Mouse (Mus musculus) heart, embryonic 13.5 days (tissue): Measurements from ENCODE around the gene Ankrd13b. TPM values are rescaled to one million over a fixed set of nuclear protein-coding genes. Genes with fewer than 3 reads are reported as not detected.

Source experiments
- ATAC-seq: fragments of 200-750 bp; cut with Nextera tagmentation; 2 replicates; pipeline ENCODE4 v1.8.0; 2017; ENCODE audit warnings: moderate TSS enrichment; ENCODE audit not compliant: insufficient number of reproducible peaks, low FRiP score, low TSS enrichment; ENCODE audit errors: extremely low read depth
- H3K27ac ChIP-seq: fragments of 300-500 bp; sonication (generic); replicated peaks from 2 replicates; pipeline ENCODE4 v1.5.1; 2015; ENCODE audit warnings: moderate library complexity, mild to moderate bottlenecking, inconsistent platforms
- H3K27me3 ChIP-seq: fragments of 300-500 bp; sonication (generic); replicated peaks from 2 replicates; pipeline ENCODE4 v1.6.1; 2015; ENCODE audit warnings: mild to moderate bottlenecking, inconsistent platforms
- H3K36me3 ChIP-seq: fragments of 300-500 bp; sonication (generic); 2 replicates; pipeline ENCODE4 v1.6.1; 2015; ENCODE audit warnings: mild to moderate bottlenecking, inconsistent platforms
- H3K4me1 ChIP-seq: fragments of 300-500 bp; sonication (generic); 2 replicates; pipeline ENCODE4 v1.6.1; 2015; ENCODE audit warnings: inconsistent platforms
- H3K4me2 ChIP-seq: fragments of 300-500 bp; sonication (generic); 2 replicates; pipeline ENCODE4 v1.6.1; 2015; ENCODE audit warnings: inconsistent platforms, mild to moderate bottlenecking, moderate library complexity
- H3K4me3 ChIP-seq: fragments of 300-500 bp; sonication (generic); 2 replicates; pipeline ENCODE4 v1.5.1; 2015; ENCODE audit warnings: moderate library complexity, mild to moderate bottlenecking, inconsistent platforms
- H3K9ac ChIP-seq: fragments of 300-500 bp; sonication (generic); 2 replicates; pipeline ENCODE4 v1.6.1; 2015; ENCODE audit warnings: inconsistent platforms, mild to moderate bottlenecking, moderate library complexity
- H3K9me3 ChIP-seq: fragments of 300-500 bp; sonication (generic); 2 replicates; pipeline ENCODE4 v1.6.1; 2016; ENCODE audit warnings: inconsistent platforms
- WGBS: fragments of 180-500 bp; shearing (Covaris S2); methylation state at CpG from one replicate; pipeline ENCODE4 v1.1.7; 2015; ENCODE audit warnings: mixed read lengths; 5-methylcytosine and 5-hydroxymethylcytosine counted together
- polyA plus RNA-seq: library from polyadenylated mRNA; unstranded; fragments of >200 nt; fragmentation: Nextera tagmentation; extraction: Ambion mirVana; gene quantifications from 2 replicates; pipeline ENCODE4 v1.2.1, GENCODE M21; 2015

Gene Ankrd13b
- polyA plus RNA-seq, 1 experiment from 2014 or later, result 2.6 TPM

DNA sequence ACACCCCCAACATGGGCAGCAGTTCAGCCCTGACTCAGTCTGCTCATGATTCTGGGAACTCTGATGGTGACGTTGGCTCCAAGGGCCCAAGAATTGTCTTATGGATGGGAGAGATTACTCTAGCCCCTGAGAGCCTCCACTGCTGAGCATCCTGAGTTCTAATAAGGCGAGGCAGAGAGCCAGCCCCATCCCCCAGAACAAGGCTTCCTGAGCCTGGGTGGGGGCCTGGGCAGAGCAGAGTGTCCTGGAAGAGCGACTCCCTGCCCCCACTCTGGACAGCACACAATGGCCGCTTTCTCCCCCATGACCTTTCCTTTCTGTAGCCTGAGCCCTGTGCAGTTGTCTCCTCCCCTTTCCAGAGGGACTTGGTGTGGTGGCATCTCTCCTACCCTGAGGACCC, 8.4 kb upstream of the Ankrd13b start:
- peaks cover 43% of the 10 kb centered on the region for H3K36me3 ChIP-seq
- 0 out of 2 replicates have a peak overlapping the region, but pooled peaks have one; percentile 4 for H3K4me3 ChIP-seq
- peak overlapping the region; percentile 93 for H3K27ac ChIP-seq
- H3K4me1 ChIP-seq, result peaks cover 64% of the 10 kb centered on the region
- H3K4me2 ChIP-seq, result peak overlapping the region; percentile 36
- no peak for ATAC-seq
- no peaks in the 10 kb centered on the region for H3K27me3 ChIP-seq
- WGBS, result 28% methylated on average over 4 of the region's 4 CpGs
- peak overlapping the region; percentile 73 for H3K9ac ChIP-seq
- no peaks in the 10 kb centered on the region for H3K9me3 ChIP-seq

DNA sequence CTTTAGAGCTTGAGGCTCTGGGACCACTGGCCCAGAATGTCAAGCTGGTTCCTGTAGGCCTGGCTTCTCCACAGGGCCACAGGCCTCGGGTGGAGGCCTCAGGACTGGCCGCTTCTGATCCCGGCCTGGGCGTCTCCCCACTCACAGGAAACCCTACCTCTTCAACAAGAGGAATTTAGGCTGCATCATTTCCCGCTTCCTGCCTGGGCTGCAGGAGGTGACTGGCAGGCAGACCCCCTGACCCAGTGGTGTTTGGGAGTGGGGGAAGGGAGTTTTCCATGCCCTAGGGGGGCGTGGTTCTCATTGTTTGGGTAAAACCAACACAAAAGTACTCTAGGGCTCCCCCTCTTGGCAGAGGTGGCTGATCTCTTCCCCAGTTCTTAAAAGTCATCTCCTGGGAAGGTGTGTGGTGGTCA, 7.9 kb upstream of the Ankrd13b start:
- peak overlapping the region; percentile 36 for H3K4me2 ChIP-seq
- no peak; the same call in 1 of the 2 replicates for ATAC-seq
- no peaks in the 10 kb centered on the region for H3K9me3 ChIP-seq
- H3K36me3 ChIP-seq, result peaks cover 38% of the 10 kb centered on the region
- H3K9ac ChIP-seq, result peak overlapping the region; percentile 73
- peaks cover 64% of the 10 kb centered on the region for H3K4me1 ChIP-seq
- H3K27ac ChIP-seq, result peak overlapping the region; percentile 93
- no peaks in the 10 kb centered on the region for H3K27me3 ChIP-seq
- 32% methylated on average over 6 of the region's 6 CpGs for WGBS
- H3K4me3 ChIP-seq, result peak overlapping the region; percentile 14; the same call in 1 of the 2 replicates

- Histone ChIP-seq H3K27me3 (no peaks in the 10 kb centered on the region), H3K9me3 (no peaks in the 10 kb centered on the region), H3K36me3 (peaks cover 20% of the 10 kb centered on the region), H3K27ac (peak overlapping the region; percentile 94; the same call in 1 of the 2 replicates), H3K4me2 (peak overlapping the region; percentile 93), H3K4me1 (peaks cover 74% of the 10 kb centered on the region), H3K4me3 (no peak overlapping the region), H3K9ac (peak overlapping the region; percentile 99)
- ATAC-seq, result no peak
Measured at GRCm38 (mm10) chr11:77495507-77495906, 6.0 kb upstream of the Ankrd13b start.

DNA sequence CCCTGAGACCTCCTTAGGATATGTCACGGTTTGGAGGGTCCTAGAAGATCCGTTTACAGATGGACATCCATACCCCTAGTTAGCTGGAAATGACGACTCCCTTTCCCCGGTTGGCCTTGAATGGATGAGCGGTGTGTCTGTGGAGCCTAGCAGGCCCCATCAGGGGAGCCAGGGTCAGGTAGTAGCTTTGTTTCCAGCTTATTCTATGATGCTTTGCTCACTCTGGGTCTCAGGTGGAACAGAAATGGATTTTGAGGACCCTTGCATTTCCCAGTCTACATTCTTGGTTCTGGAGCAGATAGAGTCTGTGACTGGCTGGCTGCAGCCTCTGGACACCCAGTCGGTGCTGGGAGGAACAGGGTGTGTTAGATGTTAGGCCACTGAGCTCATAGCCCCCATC, 5.3 kb upstream of the Ankrd13b start:
- Histone ChIP-seq H3K27me3 (no peaks in the 10 kb centered on the region), H3K4me1 (peaks cover 79% of the 10 kb centered on the region), H3K4me3 (peak overlapping the region; percentile 97), H3K36me3 (peaks cover 13% of the 10 kb centered on the region), H3K4me2 (peak overlapping the region; percentile 93), H3K27ac (peak overlapping the region; percentile 94), H3K9me3 (no peaks in the 10 kb centered on the region), H3K9ac (peak overlapping the region; percentile 99)
- no peak for ATAC-seq
- WGBS, result 70% methylated on average over 6 of the region's 6 CpGs

- peaks cover 8% of the 10 kb centered on the region for H3K36me3 ChIP-seq
- WGBS, result 25% methylated on average over 4 of the region's 4 CpGs
- peak overlapping the region; percentile 97 for H3K4me3 ChIP-seq
- H3K27ac ChIP-seq, result peak overlapping the region; percentile 94
- peak overlapping the region; percentile 99 for H3K9ac ChIP-seq
- no peaks in the 10 kb centered on the region for H3K27me3 ChIP-seq
- H3K4me2 ChIP-seq, result peak overlapping the region; percentile 93
- H3K4me1 ChIP-seq, result peaks cover 80% of the 10 kb centered on the region
- no peak for ATAC-seq
- no peaks in the 10 kb centered on the region for H3K9me3 ChIP-seq
Measured at GRCm38 (mm10) chr11:77494344-77494676, 4.8 kb upstream of the Ankrd13b start.

DNA sequence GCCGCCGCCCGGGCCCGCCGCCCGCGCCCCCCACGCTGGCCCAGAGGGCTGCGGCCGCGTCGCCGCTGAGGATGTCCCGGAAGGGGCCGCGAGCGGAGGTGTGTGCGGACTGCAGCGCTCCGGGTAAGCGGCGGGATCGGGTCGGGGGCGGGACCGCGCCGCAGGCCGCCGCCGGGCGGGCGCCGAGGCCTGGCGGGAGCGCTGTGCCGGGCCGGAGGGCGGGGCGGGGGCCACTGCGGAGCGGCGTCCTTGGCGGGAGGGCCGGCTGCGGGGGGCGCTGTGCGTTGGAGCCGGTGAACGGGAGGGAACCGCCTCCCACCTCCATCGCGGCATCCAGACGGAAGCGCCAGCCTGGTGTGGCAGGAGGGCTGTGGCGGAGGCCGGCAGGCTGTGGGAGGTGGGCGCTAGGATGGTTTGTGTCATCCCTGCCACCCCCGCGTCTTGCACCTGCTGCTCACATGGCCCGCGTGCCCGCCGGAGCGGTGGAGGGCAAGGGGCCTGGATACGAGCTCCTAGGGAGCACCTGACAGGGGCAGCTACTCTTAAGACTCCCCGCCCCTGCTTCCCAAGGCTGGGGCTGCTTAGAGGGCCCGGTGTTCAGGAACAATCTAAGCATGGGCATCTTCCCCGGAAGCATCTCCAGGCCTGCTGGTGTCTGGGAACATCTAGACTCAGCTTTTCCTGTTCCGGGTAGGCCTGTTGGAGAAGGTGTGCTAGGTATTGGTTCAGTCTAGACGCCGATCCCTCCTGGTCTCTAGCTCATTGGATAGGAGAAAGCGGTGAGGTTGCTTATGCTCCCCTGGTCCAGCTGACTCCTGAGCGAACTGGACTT, 4.2 kb upstream of the Ankrd13b start, which contains the start of gene Git1:
Git1 (plus strand) TSS at position 51 of the 832 bp plus-strand sequence.
- Histone ChIP-seq H3K27ac (peak within 1 kb of the TSS; percentile 94), H3K27me3 (no peaks in the 10 kb centered on the region; the same call in 1 of the 2 replicates), H3K4me1 (peaks cover 83% of the 10 kb centered on the region), H3K9me3 (no peaks in the 10 kb centered on the region), H3K36me3 (peaks cover 2% of the 10 kb centered on the region; the same call in 1 of the 2 replicates), H3K9ac (peak within 1 kb of the TSS; percentile 99), H3K4me2 (peak within 1 kb of the TSS; percentile 97), H3K4me3 (peak within 1 kb of the TSS; percentile 97)
- ATAC-seq, result 0 out of 2 replicates have a peak, but pooled peaks have one; percentile 5
- WGBS, result 1% methylated on average over 51 of the region's 74 CpGs

- peak overlapping the region; percentile 97 for H3K4me3 ChIP-seq
- peak overlapping the region; percentile 94 for H3K27ac ChIP-seq
- peak; percentile 74 for ATAC-seq
- H3K4me1 ChIP-seq, result peaks cover 83% of the 10 kb centered on the region
- peak overlapping the region; percentile 97 for H3K4me2 ChIP-seq
- H3K9ac ChIP-seq, result peak overlapping the region; percentile 99
- H3K9me3 ChIP-seq, result no peaks in the 10 kb centered on the region
- no peaks in the 10 kb centered on the region; the same call in 1 of the 2 replicates for H3K27me3 ChIP-seq
- H3K36me3 ChIP-seq, result peaks cover 2% of the 10 kb centered on the region; the same call in 1 of the 2 replicates
- under 1% methylated on average over 31 of the region's 32 CpGs for WGBS
Measured at GRCm38 (mm10) chr11:77492911-77493332, 3.4 kb upstream of the Ankrd13b start.

- Histone ChIP-seq H3K27me3 (no peaks in the 10 kb centered on the region; the same call in 1 of the 2 replicates), H3K4me3 (peak overlapping the region; percentile 97), H3K4me2 (peak overlapping the region; percentile 97), H3K9me3 (no peaks in the 10 kb centered on the region), H3K36me3 (peaks cover 2% of the 10 kb centered on the region; the same call in 1 of the 2 replicates), H3K4me1 (peaks cover 83% of the 10 kb centered on the region), H3K9ac (peak overlapping the region; percentile 99), H3K27ac (peak overlapping the region; percentile 94)
- ATAC-seq, result no peak
- 0% methylated on average over 17 of the region's 18 CpGs for WGBS
Measured at GRCm38 (mm10) chr11:77492311-77492871, 2.9 kb upstream of the Ankrd13b start.

DNA sequence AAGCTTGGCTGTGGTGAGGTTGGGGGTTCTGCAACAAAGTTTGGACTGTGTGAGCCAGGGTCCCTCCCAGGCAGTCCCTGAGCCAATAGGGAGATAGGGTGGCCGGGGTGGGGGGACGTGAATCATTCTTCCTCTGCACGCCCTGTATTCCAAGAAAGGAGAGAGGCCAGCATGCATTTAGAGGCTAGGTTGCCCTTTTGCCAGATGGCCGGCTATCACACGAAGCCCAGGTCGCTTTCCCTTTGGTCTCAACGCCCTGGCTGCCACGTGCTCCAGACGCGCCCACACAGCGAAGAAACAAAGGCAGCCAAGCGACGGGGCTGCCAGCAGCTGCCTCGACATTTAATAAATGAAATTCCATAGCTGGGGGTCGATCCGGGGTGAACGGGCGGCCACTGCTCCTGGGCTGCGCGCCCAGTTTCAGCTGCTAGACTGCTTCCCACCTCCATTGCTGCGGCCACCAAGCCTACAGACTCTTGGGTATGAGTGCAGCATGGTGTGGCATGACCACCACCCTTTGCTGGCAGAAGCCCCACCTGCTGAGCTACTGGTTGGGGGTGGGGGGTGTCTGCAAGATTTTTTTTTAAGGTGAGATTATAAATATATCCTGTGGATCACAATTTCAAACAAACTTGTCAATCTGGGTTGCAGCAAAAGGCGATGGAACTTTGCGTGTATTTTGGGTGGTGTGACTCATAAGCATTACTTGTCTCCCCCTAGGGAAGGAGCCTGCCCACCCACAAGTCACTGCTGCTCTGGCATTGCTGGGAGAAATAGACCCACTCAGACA, 2.2 kb upstream of the Ankrd13b start:
- Histone ChIP-seq H3K9me3 (no peaks in the 10 kb centered on the region), H3K27ac (peak overlapping the region; percentile 94), H3K4me2 (peak overlapping the region; percentile 97), H3K4me3 (peak overlapping the region; percentile 97), H3K36me3 (peaks cover 2% of the 10 kb centered on the region; the same call in 1 of the 2 replicates), H3K9ac (peak overlapping the region; percentile 99), H3K4me1 (peaks cover 83% of the 10 kb centered on the region), H3K27me3 (no peaks in the 10 kb centered on the region; the same call in 1 of the 2 replicates)
- ATAC-seq, result peak; percentile 32; the same call in 1 of the 2 replicates
- under 1% methylated on average over 23 of the region's 23 CpGs for WGBS

DNA sequence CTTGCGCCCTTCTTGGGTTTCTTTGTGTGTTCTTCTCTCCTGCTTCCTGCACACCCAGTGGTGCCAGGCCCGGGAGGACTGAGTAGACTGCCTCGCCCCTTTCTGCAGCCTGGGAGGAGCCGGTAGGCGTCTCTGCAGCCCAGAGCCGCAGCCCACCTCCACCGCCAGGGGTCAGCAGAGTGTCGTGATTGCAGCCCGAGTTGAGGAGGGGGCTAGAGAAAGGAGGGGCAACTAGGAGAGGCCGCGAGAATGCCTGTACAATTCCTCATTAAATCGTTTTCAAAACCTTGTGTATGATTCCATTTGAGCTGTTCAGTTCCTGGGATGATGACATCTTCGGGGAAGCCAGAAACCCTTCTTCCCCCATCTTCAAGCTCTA, 1.6 kb upstream of the Ankrd13b start:
- Histone ChIP-seq H3K27me3 (no peaks in the 10 kb centered on the region; the same call in 1 of the 2 replicates), H3K9me3 (no peaks in the 10 kb centered on the region), H3K4me3 (peak overlapping the region; percentile 97), H3K27ac (peak overlapping the region; percentile 94), H3K4me1 (peaks cover 81% of the 10 kb centered on the region), H3K4me2 (peak overlapping the region; percentile 97), H3K9ac (peak overlapping the region; percentile 99), H3K36me3 (no peaks in the 10 kb centered on the region)
- WGBS, result 0% methylated on average over 13 of the region's 13 CpGs
- peak; percentile 28; the same call in 1 of the 2 replicates for ATAC-seq
